Mouse (Mus musculus): ENCODE data around the gene Rrp1b. TPM values are rescaled to one million over a fixed set of nuclear protein-coding genes. Genes with fewer than 3 reads are reported as not detected.

Rrp1b gene
- 10 to 100 TPM; 46.8 to 58.8 TPM for polyA plus RNA-seq (2017; shearing (Covaris generic))

GRCm38 (mm10) chr17:32035609-32036508, at the start of gene Rrp1b, which contains the start of gene Hsf2bp:
Rrp1b (plus strand) TSS chr17:32036100.
Hsf2bp (minus strand) TSS chr17:32036349.

Other genes starting within 250 kb of the Rrp1b start
- 10 to 100 TPM; 10.4 to 17.8 TPM for gene Sik1, start 180.3 kb upstream of the Rrp1b start, polyA plus RNA-seq (2017; shearing (Covaris generic))
- gene Hsf2bp, start 249 bp downstream of the Rrp1b start, polyA plus RNA-seq (2017; shearing (Covaris generic)), result 1 to 10 TPM in 1 of 2 experiments, under 1 TPM in 1; 0.43 to 1.2 TPM
- gene Notch3, start 130.8 kb downstream of the Rrp1b start, polyA plus RNA-seq (2017; shearing (Covaris generic)), result under 1 TPM in 1 of 2 experiments, not detected in 1; 0.38 TPM
- under 1 TPM; 0.17 to 0.93 TPM for gene Ephx3, start 153.4 kb downstream of the Rrp1b start, polyA plus RNA-seq (2017; shearing (Covaris generic))
- gene Brd4, start 248.6 kb downstream of the Rrp1b start, polyA plus RNA-seq (2017; shearing (Covaris generic)), result 100 to 1,000 TPM; 189 to 201 TPM

Data from inflammation-experienced regulatory T-cells (primary cell).